Mouse (Mus musculus) limb, embryonic 13.5 days (tissue): ENCODE results near the gene Supt7l. TPM values are rescaled to one million over a fixed set of nuclear protein-coding genes. Genes with fewer than 3 reads are reported as not detected.

Source experiments
- ATAC-seq: fragments of 200-750 bp; cut with Nextera tagmentation; 2 replicates; pipeline ENCODE4 v1.8.0; 2017; ENCODE audit warnings: low read depth, moderate number of reproducible peaks, moderate TSS enrichment; ENCODE audit not compliant: low FRiP score
- H3K27ac ChIP-seq: fragments of 300-500 bp; sonication (generic); 2 replicates; pipeline ENCODE4 v1.5.1; 2015; ENCODE audit warnings: inconsistent platforms, mild to moderate bottlenecking, moderate library complexity
- H3K27me3 ChIP-seq: fragments of 300-500 bp; sonication (generic); 2 replicates; pipeline ENCODE4 v1.6.1; 2015; ENCODE audit warnings: mild to moderate bottlenecking, inconsistent platforms
- H3K36me3 ChIP-seq: fragments of 300-500 bp; sonication (generic); 2 replicates; pipeline ENCODE4 v1.6.1; 2015; ENCODE audit warnings: inconsistent platforms, mild to moderate bottlenecking, moderate library complexity
- H3K4me1 ChIP-seq: fragments of 300-500 bp; sonication (generic); 2 replicates; pipeline ENCODE4 v1.6.1; 2015; ENCODE audit warnings: inconsistent platforms
- H3K4me2 ChIP-seq: fragments of 300-500 bp; sonication (generic); replicated peaks from 2 replicates; pipeline ENCODE4 v1.6.1; 2015; ENCODE audit warnings: inconsistent platforms, mild to moderate bottlenecking, moderate library complexity
- H3K4me3 ChIP-seq: fragments of 300-500 bp; sonication (generic); 2 replicates; pipeline ENCODE4 v1.5.1; 2015; ENCODE audit warnings: moderate library complexity, mild to moderate bottlenecking, inconsistent platforms
- H3K9ac ChIP-seq: fragments of 300-500 bp; sonication (generic); 2 replicates; pipeline ENCODE4 v1.6.1; 2015; ENCODE audit warnings: mild to moderate bottlenecking, inconsistent platforms
- H3K9me3 ChIP-seq: fragments of 300-500 bp; sonication (generic); 2 replicates; pipeline ENCODE4 v1.6.1; 2016; ENCODE audit warnings: inconsistent platforms
- WGBS: fragments of 180-500 bp; shearing (Covaris S2); methylation state at CpG from one replicate; pipeline ENCODE4 v1.1.7; 2015; 5-methylcytosine and 5-hydroxymethylcytosine counted together
- polyA plus RNA-seq: library from polyadenylated mRNA; unstranded; fragments of >200 nt; fragmentation: Nextera tagmentation; extraction: Ambion mirVana; gene quantifications from 2 replicates; pipeline ENCODE4 v1.2.1, GENCODE M21; 2015

Gene Supt7l
- polyA plus RNA-seq, 1 experiment from 2014 or later: 31.2 TPM

DNA sequence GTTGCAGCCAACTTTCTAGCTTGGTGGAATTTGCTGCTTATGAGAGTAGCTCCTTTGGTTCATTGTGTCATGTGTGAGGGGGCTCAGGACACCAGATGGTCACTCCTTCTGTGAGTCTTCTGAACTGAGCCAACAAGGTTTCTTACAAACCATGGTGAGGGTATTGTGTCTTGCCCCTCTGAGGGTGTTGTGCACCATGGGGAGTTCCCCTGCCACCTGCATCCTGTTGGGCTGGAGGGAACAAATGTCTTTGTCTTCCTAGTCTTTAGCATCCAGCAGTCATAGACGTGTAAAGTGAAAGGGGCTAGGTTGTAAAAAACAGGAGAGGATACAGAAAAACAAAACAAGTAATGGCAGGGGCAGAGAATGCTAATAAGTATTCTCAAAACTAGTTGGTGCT lies 31.8 kb upstream of the Supt7l start:
- Histone ChIP-seq H3K4me2 (no peak overlapping the region), H3K9ac (no peak overlapping the region), H3K4me1 (peaks cover 3% of the 10 kb centered on the region; the same call in 1 of the 2 replicates), H3K27ac (no peak overlapping the region), H3K27me3 (no peaks in the 10 kb centered on the region), H3K36me3 (peaks cover 61% of the 10 kb centered on the region), H3K4me3 (no peak overlapping the region), H3K9me3 (no peaks in the 10 kb centered on the region)
- ATAC-seq: no peak
- 54% methylated on average over 1 of the region's 1 CpGs for WGBS

DNA sequence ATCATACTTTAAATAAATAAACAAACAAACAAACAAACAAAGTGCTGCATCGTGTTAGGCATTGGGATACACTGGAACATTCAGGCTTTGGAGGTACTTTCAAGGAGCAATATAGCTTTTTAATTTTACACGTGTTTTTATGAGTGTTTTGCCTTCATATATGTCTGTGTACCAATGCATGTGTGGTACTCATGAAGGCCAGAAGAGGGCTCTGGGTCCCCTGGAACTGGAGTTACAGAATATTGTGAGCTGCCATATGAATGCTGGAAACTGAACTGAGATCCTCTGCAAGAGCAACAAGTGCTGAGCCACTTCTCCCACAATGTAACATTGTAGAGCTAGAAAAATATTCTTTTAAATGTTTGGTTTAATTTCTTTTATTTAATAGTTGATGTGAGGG lies 7.6 kb upstream of the Supt7l start:
- H3K9ac ChIP-seq: no peak overlapping the region
- 89% methylated on average over 2 of the region's 2 CpGs for WGBS
- ATAC-seq: no peak
- H3K4me1 ChIP-seq: no peaks in the 10 kb centered on the region
- H3K4me2 ChIP-seq: no peak overlapping the region
- no peak overlapping the region for H3K4me3 ChIP-seq
- H3K9me3 ChIP-seq: no peaks in the 10 kb centered on the region
- H3K36me3 ChIP-seq: peaks cover 89% of the 10 kb centered on the region
- H3K27ac ChIP-seq: no peak overlapping the region
- no peaks in the 10 kb centered on the region for H3K27me3 ChIP-seq

DNA sequence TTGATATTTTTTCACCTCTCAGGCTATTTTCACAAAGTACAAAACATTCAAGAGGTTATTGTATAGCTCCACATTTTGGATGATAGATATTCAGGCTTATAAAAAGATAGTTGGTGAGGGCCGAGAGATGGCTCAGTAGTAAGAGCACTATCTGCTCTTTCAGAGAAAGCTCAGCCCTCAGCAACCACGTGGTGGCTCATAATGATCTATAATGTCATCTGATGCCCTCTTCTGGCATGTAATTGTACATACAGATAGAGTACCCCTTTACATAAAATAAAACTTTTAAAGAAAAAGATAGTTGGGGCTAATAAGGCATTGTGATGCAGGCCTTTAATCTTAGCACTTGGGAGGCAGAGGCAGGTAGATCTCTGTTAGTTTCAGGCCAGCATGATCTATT lies 953 bp upstream of the Supt7l start:
- H3K9me3 ChIP-seq: no peaks in the 10 kb centered on the region
- ATAC-seq: no peak
- no peak overlapping the region for H3K27ac ChIP-seq
- H3K4me3 ChIP-seq: 0 out of 2 replicates have a peak overlapping the region, but pooled peaks have one; percentile 3
- H3K27me3 ChIP-seq: no peaks in the 10 kb centered on the region
- H3K36me3 ChIP-seq: peaks cover 40% of the 10 kb centered on the region
- H3K9ac ChIP-seq: no peak overlapping the region
- 58% methylated on average over 2 of the region's 2 CpGs for WGBS
- H3K4me1 ChIP-seq: peaks cover 26% of the 10 kb centered on the region
- H3K4me2 ChIP-seq: peak overlapping the region; percentile 85

DNA sequence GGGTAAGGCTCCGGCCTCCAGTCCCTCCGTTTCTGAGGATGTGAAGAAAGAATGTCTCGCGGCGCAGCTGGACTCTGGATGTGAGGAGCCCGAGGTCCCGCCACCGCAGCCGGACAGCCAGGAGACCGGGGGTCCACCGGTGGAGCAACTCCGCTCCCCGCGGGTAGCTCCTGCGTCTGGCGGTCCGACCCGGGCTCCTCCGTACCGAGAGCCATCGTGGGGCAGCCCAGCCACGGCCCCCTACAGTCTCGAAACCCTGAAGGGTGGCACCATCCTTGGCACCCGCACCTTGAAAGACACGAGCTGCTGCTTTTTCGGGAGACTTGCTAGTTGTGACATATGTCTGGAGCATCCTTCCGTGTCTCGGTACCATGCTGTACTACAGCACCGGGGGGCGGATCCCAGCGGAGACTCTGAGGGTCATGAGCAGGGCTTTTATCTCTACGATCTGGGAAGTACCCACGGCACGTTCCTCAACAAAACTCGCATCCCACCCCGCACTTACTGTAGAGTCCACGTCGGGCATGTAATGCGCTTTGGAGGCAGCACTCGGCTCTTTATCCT lies 408 bp downstream of the Supt7l start:
- Histone ChIP-seq H3K4me1 (peaks cover 26% of the 10 kb centered on the region), H3K9ac (peak overlapping the region; percentile 91), H3K9me3 (no peaks in the 10 kb centered on the region), H3K27ac (peak overlapping the region; percentile 86), H3K4me3 (peak overlapping the region; percentile 97), H3K36me3 (peaks cover 35% of the 10 kb centered on the region), H3K4me2 (peak overlapping the region; percentile 85), H3K27me3 (no peaks in the 10 kb centered on the region)
- no peak for ATAC-seq
- 2% methylated on average over 40 of the region's 40 CpGs for WGBS

DNA sequence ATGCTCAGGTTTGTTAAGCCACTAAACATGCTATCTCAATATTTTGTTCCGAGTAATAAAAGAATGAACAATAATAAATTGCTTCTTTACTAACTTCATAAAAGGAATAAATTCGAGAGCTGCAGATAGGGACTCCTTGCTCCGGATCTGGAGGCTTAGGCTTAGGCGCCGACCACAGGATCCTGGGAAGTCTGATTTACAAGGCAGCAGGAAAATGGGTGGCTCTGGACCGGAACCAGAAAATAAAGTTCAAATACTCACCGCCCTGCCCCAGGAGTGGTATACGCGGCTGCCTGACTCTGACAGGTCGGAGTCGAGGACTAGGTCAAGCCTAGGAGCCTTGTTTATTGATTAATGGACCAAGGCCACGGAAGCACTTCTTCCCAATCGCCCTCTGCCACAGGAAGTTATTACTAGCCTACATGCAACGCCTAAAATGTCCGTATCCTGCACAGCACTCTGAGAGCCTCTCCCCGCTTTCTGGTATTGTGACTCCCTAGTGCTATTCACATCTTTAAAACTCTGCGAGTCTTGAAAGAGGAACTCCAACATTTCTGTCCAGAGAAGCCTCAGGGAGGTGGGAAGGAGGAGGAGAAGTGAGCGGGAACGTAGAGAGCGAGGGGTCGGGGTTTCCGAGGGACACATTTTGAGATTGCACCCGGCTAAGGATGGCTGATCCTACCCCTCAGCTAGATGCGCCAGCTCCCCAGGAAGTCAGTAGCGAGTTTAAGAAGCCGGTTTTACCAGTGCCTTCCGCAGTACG lies 1.1 kb downstream of the Supt7l start, which contains the start of gene Slc4a1ap:
TSS of gene Slc4a1ap (plus strand) at position 642 of the 763 bp plus-strand sequence.
- Histone ChIP-seq H3K4me1 (peaks cover 26% of the 10 kb centered on the region), H3K36me3 (peaks cover 35% of the 10 kb centered on the region), H3K9ac (peak within 1 kb of the TSS; percentile 91), H3K4me3 (peak within 1 kb of the TSS; percentile 97), H3K27me3 (no peaks in the 10 kb centered on the region), H3K27ac (peak within 1 kb of the TSS; percentile 86), H3K4me2 (peak within 1 kb of the TSS; percentile 85), H3K9me3 (no peaks in the 10 kb centered on the region)
- peak; percentile 83 for ATAC-seq
- WGBS: 1% methylated on average over 28 of the region's 28 CpGs

DNA sequence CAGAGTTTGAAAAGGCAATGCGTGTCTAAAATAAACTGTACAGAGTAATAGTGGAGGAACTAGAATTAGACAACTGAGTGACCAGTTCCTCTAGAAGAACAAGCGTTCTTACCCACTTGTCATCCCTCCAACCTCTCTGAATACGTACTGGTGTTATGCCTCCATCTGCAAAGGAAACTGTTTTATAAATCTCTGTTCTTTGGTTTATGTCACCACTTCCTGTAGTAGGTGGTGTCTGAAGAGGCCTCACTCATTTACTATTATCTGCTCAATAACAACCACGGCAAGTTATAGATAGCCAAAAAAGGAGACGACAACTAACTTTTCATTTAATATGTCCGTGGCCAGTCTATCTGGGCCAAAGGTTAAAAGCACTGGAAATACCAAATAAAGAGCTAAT lies 7.1 kb downstream of the Supt7l start:
- Histone ChIP-seq H3K4me3 (no peak overlapping the region), H3K27me3 (no peaks in the 10 kb centered on the region), H3K27ac (no peak overlapping the region), H3K4me2 (no peak overlapping the region), H3K9ac (no peak overlapping the region), H3K9me3 (no peaks in the 10 kb centered on the region), H3K36me3 (peaks cover 73% of the 10 kb centered on the region), H3K4me1 (peaks cover 3% of the 10 kb centered on the region)
- ATAC-seq: no peak
- 92% methylated on average over 6 of the region's 6 CpGs for WGBS

DNA sequence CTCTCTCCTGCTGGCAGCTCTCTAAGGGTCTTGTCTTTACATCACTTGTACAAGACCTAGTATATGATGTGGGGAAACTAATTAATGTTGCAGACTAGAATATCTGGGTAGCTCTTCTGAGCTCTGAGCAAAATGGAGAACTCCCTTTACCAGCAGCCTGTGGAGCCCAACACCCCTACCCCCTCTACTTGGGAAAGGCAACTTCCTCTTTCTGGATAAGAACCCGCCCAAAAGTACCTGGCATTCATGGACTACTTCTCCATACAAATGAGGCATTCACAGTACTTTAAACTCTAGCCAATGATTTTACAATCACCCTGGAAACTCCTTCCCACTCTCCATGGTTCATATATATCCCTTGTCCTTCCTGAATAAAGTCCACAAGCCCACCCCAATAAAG lies 15.1 kb downstream of the Supt7l start:
- H3K4me1 ChIP-seq: no peaks in the 10 kb centered on the region
- H3K9ac ChIP-seq: no peak overlapping the region
- H3K27ac ChIP-seq: no peak overlapping the region
- no peak overlapping the region for H3K4me2 ChIP-seq
- 89% methylated on average over 1 of the region's 1 CpGs for WGBS
- no peak overlapping the region for H3K4me3 ChIP-seq
- no peaks in the 10 kb centered on the region for H3K27me3 ChIP-seq
- ATAC-seq: no peak
- H3K36me3 ChIP-seq: peaks cover 96% of the 10 kb centered on the region
- no peaks in the 10 kb centered on the region for H3K9me3 ChIP-seq

DNA sequence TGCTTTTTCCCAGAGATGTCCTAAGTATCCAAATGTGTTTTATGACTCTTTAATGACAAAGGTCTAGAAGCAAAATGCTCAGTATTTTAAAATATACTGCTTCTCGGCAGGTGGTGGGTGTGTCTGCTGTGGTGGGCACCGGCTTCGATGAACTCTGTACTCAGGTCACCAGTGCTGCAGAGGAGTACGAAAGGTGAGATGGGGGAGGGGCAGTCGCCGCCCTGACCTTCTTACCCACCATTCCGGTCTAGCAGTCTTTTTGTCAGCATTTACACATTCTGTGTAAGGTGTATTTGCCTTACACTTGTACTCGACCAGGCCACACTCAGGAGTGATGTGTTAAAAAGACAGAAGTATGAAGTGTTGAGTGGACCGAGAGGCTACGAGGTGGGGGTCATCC lies 22.8 kb downstream of the Supt7l start:
- Histone ChIP-seq H3K9ac (no peak overlapping the region), H3K9me3 (no peaks in the 10 kb centered on the region), H3K36me3 (peaks cover 90% of the 10 kb centered on the region), H3K4me1 (no peaks in the 10 kb centered on the region), H3K4me2 (no peak overlapping the region), H3K27ac (no peak overlapping the region), H3K4me3 (no peak overlapping the region), H3K27me3 (no peaks in the 10 kb centered on the region)
- no peak for ATAC-seq
- 90% methylated on average over 10 of the region's 10 CpGs for WGBS

DNA sequence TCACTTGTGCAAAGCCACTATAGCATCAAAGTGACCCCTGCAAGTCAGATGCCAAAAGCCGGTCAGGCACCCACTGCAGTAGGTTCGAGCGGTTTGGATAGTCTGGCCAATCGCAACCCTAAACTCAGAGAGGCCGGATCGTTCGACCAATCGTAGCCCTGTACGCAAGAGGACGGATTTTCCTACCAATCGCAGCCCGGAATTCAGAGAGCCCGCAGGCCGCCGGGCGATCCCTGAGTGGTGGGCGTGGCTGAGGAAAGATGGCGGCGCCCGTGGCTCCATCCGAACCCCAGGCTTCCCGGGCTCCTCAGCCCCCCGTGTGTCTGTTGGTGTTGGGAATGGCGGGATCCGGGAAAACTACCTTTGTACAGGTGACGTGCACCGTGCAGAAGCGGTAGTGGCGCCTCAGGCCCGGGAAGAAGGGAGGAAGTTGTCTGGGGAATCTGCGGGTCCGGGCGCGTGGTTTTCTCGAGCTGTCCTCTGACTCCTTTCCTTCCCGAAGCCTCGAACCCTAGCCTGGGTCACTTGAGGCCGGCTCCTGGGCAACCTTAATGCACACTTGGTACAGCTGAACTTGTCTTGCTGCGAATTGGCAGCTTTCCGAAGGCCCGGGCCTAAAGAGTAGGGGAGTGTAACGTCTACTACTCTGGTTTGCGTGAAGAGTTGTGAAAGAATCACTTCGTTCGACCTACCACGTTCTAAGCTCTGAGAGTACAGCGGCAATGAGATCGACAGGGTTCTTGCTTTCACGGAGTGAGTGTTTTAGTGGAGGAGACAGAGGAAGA lies 32.9 kb downstream of the Supt7l start, which contains the start of gene Gpn1:
TSS of gene Gpn1 (plus strand) at position 229 of the 785 bp plus-strand sequence.
- Histone ChIP-seq H3K4me1 (peaks cover 9% of the 10 kb centered on the region), H3K27ac (peak within 1 kb of the TSS; percentile 22; the same call in 1 of the 2 replicates), H3K27me3 (no peaks in the 10 kb centered on the region), H3K9me3 (no peaks in the 10 kb centered on the region), H3K36me3 (peaks cover 35% of the 10 kb centered on the region), H3K4me2 (peak within 1 kb of the TSS; percentile 87), H3K9ac (peak within 1 kb of the TSS; percentile 82), H3K4me3 (peak within 1 kb of the TSS; percentile 85)
- ATAC-seq: peak; percentile 100
- whole genome bisulfite sequencing: under 1% methylated on average over 49 of the region's 49 CpGs

DNA sequence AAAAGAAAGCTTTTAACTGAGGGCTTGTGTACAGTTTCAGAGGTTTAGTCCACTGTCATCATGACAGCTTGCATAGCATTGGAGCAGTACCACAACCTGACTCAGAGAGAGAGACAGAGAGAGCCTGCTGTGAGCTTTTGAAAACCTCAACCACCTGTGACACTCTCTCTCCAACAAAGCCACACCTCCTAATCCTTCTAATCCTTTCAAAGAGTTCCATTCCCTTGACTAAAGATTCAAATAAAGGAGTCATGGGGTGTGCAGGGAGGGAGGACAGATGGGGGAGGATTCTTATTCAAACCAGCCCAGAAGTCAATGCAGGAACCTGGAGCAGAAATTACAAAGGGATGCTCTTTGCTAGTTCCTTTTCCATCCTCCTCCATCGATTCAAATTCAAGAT lies 35.6 kb downstream of the Supt7l start:
- peaks cover 9% of the 10 kb centered on the region for H3K4me1 ChIP-seq
- 61% methylated on average over 1 of the region's 1 CpGs for WGBS

DNA sequence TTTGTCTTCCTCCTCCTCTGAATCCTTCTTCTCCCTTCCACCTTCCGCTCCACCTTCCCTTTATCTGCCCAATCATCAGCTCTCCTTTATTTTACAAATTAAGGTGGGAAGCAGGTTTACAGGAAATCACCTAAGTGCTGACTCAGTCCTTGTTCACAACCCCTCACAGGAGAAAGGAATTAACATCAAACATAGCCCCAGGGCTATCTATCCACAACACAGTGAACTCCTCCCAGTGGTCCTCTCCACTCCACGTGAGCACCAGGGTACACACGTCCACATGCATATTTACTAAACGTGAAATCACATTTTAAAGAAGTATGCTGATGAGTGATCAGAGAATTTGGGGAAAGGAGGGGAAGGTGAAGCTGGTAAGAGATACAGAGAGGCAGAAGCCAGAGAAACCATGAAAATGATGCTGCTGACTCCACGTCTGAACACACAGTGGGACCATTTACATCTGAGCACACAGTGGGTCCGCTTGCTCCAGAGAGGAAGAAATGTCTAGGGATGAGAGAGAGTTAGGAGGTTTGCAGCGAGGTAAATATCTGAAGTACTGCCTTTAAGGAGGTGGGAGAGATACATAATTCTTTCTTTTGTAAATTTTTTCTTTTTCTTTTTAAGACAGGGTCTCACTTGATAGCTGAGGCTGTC lies 38.4 kb downstream of the Supt7l start:
- ATAC-seq: no peak
- Histone ChIP-seq H3K9ac (no peak overlapping the region), H3K4me3 (no peak overlapping the region), H3K27me3 (no peaks in the 10 kb centered on the region), H3K9me3 (no peaks in the 10 kb centered on the region), H3K4me1 (no peaks in the 10 kb centered on the region), H3K36me3 (peaks cover 8% of the 10 kb centered on the region), H3K4me2 (no peak overlapping the region), H3K27ac (no peak overlapping the region)
- WGBS: 62% methylated on average over 7 of the region's 7 CpGs

More for the DNA sequence above, 35.6 kb downstream of the Supt7l start:
- Histone ChIP-seq H3K4me3 (no peak overlapping the region), H3K4me2 (no peak overlapping the region), H3K36me3 (peaks cover 11% of the 10 kb centered on the region), H3K27me3 (no peaks in the 10 kb centered on the region), H3K9ac (no peak overlapping the region), H3K9me3 (no peaks in the 10 kb centered on the region), H3K27ac (no peak overlapping the region)
- no peak for ATAC-seq
